Mouse (Mus musculus): ENCODE data around the gene Cdkn2b. TPM values are rescaled to one million over a fixed set of nuclear protein-coding genes. Genes with fewer than 3 reads are reported as not detected.

Cdkn2b gene
- polyA plus RNA-seq, 1 experiment, result not detected

DNA sequence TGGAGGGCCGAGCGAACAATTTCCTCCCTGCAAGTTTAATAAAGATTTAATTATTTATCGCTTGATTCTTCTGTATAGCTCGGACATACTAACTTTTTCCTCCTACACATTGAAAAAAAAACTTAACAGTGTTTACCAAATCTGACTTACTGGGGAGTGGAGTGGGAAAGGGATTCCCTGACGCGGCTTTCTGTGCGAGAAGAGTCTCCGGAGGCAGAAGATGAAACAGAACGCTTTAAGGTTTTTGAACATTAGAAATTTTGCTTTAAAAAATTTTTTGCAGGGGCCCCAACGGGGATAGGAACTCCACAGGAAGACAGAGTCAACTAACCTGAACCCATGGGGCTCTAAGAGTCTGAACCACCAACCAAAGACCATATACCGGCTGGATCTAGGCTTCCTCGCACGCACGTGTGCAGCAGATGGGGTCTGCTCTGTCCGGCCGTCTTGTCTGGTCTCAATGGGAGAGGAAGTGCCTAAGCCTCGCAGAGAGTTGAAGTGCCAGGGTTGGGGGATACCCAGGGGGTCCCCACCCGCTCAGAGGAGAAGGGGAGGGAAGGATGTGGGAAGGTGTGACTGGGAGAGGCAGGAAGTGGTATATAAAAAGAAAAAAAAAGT lies 38.6 kb downstream of the Cdkn2b start:
- H3K27me3 ChIP-seq (ENCODE audit: control insufficient read depth), result peaks cover 64% of the 10 kb centered on the region

DNA sequence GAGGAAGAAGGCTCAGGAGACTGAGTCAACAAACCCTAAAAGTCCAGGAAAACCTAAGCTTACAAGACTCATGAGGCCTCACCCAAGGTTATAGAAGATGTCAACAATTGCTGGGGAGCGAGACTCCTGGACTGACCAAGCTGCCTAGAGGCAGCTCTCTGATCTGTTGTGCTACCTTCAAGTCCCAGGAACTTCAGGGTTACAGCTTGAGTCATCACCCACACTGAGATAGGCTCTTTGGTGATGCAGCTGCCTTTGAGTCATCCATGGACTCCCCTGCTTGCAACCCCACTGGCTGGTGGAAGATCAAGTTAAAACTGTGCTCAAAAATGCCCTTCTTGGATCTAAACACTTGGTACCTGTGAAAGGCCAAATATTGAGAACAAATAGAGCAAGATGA lies 53.1 kb downstream of the Cdkn2b start:
- Histone ChIP-seq H3K4me1 (ENCODE audit: control insufficient read depth) (no peaks in the 10 kb centered on the region), H3K9me3 (ENCODE audit: control insufficient read depth, low read length) (0 out of 2 replicates have a peak, but pooled peaks cover 2% of the 10 kb centered on the region), H3K27me3 (ENCODE audit: control insufficient read depth) (no peaks in the 10 kb centered on the region; the same call in 1 of the 2 replicates), H3K4me3 (replicated peaks) (no peak overlapping the region), H3K36me3 (ENCODE audit: control insufficient read depth) (no peaks in the 10 kb centered on the region)
- TF ChIP-seq TAL1 (IDR thresholded peaks at IDR 0.05; ENCODE audit: low read length) (no peak), GATA1 (IDR thresholded peaks at IDR 0.05; ENCODE audit: low read length) (no peak)

More for the DNA sequence above, 38.6 kb downstream of the Cdkn2b start:
- Histone ChIP-seq H3K4me1 (ENCODE audit: control insufficient read depth) (no peaks in the 10 kb centered on the region), H3K4me3 (replicated peaks) (no peak overlapping the region), H3K9me3 (ENCODE audit: control insufficient read depth, low read length) (peaks cover 2% of the 10 kb centered on the region; the same call in 1 of the 2 replicates), H3K36me3 (ENCODE audit: control insufficient read depth) (no peaks in the 10 kb centered on the region)
- TF ChIP-seq GATA1 (IDR thresholded peaks at IDR 0.05; ENCODE audit: low read length) (no peak), TAL1 (IDR thresholded peaks at IDR 0.05; ENCODE audit: low read length) (no peak)

Other genes starting within 250 kb of the Cdkn2b start
- gene Mtap, start 173.9 kb downstream of the Cdkn2b start, polyA plus RNA-seq (2012), result not detected in 2 replicates
- 0.04 TPM in 1 of 2 replicates, not detected in the other for gene Cdkn2a, start 16.4 kb downstream of the Cdkn2b start, polyA plus RNA-seq (2012)